Mouse (Mus musculus): Measurements from ENCODE around the gene Gm3952.
A peak's percentile ranks its signal among the peaks of the same experiment; 100 is the strongest.

The Gm3952 gene

DNA sequence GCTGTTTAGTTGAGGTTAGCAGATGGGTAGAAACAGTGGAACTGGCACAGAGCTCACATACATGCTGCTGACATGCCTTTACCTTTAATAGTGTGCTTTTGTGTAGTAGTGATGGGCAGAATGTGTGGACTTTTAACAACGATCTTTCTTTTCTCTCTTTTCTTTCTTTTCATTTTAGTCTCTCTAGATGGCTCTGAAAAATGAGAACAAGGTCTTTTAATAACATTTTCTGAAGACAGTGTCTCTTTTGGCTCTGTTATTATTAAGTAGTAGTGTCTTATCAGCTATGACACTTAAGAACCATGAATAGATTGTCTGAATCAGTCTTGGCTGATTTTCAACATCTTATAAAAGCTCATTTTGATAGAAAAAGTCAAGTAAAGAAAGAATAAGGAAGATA is at the start of gene Gm3952:
Gene Gm3952, minus strand, starts transcription at position 101 of the 400 bp plus-strand sequence.
- DNase-seq (ENCODE audit: low spot score), result no peak

DNA sequence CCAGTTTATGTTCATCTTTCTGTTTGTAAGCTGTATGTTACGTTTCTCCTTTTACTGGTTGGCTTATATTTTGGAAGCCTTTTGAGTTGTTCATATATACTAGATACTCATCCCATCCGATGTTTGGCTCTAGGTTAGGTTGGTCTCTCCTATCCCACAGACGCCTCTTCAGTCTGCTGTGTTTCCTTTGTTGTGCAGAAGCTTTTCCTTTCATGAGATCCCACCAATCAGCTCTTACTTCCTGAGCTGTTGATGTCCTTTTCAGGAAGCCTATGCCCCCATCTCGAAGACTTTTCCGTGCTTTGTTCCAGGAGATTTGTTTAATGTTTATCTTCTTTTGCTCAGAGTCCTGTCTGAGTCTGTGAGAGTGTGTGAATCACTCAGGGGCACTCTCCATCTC is 45.3 kb upstream of the Gm3952 start:
- DNase-seq (ENCODE audit: low spot score), result no peak

DNA sequence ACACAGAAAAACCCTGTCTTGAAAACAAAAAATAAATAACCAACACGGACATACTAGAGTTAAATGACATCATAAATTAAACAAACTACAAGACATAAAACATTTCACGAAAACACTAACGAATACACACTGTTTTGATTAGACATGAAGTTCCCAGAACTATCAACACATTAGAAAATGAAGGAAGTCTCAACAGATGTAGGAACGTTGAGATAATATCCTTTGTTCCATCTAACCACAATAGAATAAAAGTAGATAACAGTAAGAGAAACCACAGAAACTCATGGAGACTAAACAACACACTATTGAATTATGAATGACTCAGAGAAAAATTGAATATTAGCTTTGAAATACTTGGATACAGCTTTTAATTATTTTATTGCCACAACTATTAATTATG is 14.0 kb upstream of the Gm3952 start:
- DNase-seq (ENCODE audit: low spot score), result no peak

DNA sequence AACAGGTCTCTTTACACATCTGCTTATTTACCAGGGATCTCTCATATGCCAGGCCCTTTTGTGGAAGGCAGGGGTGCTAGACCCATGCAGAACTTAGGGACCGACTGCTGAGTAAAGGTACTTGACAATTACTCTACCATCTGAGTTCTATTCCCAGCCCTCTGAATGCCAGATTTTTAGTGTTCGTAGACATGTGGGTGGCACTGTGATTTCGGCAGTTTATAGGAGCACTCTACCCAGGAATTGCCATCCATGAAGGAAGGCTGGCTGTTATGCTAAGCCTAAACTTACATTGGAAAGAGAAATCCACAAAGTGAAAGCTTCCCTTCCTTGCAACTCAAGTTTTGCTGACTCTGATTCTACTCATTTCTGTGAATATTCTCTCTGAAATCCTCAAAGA is 62.8 kb downstream of the Gm3952 start:
- no peak for DNase-seq (ENCODE audit: low spot score)

DNA sequence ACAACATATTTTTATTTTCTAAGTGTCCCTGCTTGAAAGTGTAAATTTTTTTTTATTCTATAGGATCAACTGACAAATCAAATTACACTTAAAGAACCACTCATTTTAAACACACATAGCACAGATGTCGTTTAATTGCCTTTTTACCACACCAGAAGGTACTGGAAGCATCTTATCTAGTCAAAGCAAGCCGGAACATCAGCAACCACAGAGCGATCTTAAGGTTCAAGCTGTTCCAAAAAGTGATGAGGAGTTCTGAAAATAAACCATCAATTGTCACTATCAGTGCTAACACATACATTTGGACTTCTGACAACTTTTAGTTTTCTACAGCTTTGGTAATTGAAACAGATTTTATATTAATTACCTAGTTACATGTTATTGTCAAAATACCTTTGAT is 64.4 kb downstream of the Gm3952 start:
- no peak for DNase-seq (ENCODE audit: low spot score)

DNA sequence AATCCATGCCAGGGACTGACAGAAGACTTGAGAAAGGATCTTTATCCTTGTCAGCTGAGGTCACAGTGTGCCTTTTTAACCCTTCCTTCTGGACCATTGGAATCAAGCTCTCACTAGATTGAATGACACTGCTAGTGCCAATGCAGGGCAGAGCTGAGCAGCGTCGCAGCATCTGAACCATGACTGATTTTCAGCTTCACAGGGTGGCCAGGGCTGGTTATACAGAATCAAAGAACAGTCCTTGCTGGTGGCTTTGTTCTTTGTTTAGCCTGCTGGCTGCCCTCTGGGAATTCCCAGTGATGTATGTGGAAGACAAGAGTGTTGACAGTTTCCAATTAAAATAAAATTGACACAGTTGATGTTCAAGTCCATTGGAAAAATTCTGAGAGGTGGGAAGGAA is 66.2 kb downstream of the Gm3952 start:
- DNase-seq (ENCODE audit: low spot score), result no peak

DNA sequence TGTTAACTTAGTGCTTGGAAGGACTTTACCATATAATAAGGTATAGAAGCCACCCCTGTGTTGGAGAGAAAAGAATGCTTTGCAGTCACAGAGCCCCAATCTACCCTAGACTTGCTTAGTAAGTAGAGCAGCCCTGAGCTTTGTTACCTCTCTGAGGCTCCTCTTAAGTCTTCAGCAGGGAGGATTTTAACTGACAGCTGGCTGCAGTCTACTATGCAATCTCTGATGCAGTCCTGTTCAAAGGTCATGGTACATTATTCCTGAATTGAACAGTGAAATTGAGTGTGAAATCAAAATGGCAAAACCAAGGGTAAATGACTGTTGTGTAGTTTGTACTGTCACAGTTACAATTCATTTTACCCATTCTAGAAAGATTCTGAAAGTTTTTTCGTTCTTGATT is 71.3 kb downstream of the Gm3952 start:
- DNase-seq (ENCODE audit: low spot score), result no peak

DNA sequence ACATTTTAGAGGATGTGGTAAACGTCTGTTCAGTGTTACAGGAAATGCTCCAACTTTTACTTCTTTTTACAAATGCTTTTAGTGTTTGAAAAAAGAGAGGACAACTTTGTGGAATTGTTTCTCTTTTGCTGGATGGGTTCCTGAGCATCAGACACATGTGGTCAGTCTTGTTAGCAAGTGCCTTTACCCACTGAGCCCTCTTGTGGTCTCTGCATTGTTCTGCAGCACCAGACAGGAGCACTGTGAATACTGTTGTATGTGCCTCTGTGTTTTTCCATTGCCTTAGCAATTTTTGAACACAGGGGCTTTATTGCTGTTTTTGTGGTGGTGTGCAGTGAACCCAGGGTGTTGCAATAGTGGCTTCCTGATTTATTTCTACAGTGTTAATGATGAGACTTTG is 73.7 kb downstream of the Gm3952 start:
- no peak for DNase-seq (ENCODE audit: low spot score)

DNA sequence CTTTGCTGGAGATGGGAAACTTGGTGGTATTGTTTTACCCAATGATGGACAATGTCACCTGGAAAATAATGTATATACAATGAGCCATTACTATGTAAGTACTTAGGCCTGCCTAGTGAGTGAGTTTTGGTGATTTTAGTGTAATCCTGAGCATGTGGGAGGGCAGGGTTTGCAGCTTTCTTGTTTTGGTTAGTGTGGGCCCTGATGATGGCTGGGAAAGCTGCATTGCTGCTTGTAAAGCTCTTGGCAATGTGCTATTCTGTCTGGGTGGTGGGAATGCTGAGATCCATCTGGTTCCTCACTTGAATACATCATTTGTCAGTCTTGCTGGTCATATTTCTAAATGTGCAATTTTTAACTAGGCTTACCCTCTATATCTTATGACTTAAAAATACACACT is 82.3 kb downstream of the Gm3952 start:
- no peak for DNase-seq (ENCODE audit: low spot score)

DNA sequence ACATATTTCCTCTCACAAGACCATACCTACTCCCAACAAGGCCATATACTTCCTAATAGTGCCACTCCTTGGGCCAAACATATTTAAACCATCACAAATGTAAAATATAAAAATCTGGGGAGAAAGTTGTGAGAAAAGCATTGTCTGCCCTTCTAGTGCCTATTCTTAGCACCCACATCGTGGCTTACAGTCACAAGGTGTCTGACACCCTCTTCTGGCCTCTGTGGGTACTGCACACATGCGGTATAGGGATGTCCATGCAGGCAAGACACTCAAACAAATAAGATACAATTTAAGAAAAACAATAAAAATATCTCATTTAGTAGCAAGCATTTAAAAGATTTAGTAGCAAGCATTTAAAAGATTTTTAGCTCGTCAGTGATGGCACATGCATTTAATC is 89.2 kb downstream of the Gm3952 start:
- peak; percentile 40 for DNase-seq (ENCODE audit: low spot score)

DNA sequence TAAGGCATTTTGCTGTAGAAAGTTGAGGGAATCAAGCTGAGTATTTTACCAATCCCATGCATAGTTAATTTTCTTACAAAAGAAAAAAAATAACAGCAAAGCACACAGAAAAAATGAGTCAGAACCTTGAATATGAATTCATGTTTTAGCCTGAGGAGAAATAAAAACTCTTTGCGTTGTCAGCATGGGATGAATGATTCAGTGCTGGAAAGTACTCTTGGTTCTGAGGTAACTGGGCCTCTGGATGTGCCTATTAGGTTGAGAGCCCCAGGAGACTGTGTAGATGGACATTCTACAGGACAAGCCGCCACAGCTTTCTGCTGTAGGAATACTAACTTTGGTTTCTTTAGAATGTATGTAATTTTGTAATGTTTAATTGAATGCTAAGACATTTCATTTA is 93.7 kb downstream of the Gm3952 start:
- DNase-seq (ENCODE audit: low spot score), result no peak

DNA sequence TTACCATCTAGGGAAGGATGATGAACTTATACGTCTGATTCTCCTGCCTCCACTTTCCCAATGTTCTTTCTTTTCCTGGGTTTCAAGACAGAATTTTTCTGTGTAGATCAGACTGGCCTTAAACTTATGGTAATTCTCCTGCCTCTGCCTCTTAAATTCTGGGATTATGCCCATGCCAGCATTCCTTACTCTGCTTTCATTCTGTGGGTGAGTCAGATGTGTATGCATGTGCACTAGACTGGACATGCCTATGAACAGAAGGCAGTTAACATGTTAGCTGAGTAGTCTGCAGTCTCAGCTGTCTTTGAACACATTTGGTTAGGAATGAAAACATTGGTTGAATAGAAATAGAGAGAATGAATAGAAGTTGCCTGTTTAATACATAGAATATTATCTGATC is 94.1 kb downstream of the Gm3952 start:
- no peak for DNase-seq (ENCODE audit: low spot score)

DNA sequence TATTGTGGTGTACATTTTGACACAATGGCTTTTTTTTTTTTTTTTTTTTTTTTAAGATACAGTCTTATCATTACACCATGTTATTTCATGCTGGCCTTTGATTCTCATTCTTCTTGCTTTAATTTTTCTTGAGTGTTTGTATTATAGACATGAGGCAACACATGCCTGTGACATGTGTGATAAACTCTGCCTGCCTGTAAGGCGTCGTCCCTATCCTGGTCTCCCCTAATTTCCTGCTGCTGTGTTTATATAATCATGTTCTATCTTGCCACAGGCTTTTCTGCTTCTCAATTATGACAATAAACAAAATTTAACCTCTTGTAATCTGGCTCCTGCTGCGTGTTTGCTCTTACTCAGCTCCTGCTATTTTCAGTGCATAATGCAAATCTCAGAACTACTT is 100.5 kb downstream of the Gm3952 start:
- DNase-seq (ENCODE audit: low spot score), result no peak

DNA sequence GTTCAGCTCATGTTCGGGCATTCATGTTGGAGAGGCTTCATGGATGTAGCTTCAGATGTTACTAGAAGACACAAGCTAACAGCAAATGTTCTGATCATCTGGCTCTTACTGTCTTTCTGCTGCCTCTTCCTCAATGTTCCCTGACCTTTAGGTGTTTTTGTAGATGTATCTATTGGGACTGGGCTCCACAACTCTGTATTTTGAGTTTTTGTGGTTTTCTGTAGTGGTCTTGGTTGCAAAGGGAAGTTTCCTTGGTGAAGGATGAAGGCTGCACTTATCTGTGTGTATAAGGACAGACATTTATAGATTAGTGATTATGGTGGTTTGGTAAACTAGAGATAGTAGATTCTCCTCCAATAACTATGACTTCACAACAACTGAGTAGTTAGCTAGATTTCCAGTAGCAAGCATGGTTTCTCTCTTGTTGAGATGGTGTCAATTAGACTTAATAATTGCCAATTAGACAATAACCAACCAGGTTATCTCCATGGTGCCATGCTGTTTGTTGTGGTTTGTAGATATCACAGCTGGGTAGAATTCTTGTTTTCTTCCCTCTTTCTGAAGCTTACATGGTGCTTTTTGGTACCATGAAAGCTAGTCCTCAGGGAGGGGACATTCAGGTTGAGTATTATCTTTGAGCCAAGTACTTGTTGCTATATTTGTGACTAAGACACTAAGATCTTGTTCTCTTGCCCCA is 101.6 kb downstream of the Gm3952 start:
- DNase-seq (ENCODE audit: low spot score), result no peak
